Mouse (Mus musculus) MEL (cell line): ENCODE measurements around the gene Olfr168. TPM values are rescaled to one million over a fixed set of nuclear protein-coding genes. Genes with fewer than 3 reads are reported as not detected.

Experiments used
- polyA plus RNA-seq, 2 experiments: library from polyadenylated mRNA; stranded (reverse) in 1 of 2; unstranded in 1 of 2; fragments of >175 nt in 1 of 2; fragments of >200 nt in 1 of 2; gene quantifications; 2 replicates each; pipeline versions ENCODE4 v1.2.1 to v1.2.4; 2012; ENCODE audit warnings: low replicate concordance in 2 of 2, low read depth in 1 of 2; ENCODE audit not compliant: insufficient read length in 2 of 2, insufficient read depth in 1 of 2, missing spikeins in 1 of 2
- total RNA-seq: library from RNA; depleted of rRNA; stranded (reverse); fragments of 300-350 nt; gene quantifications from 2 replicates; pipeline ENCODE4 v1.2.3, GENCODE M21; 2012; rRNA removed

The Olfr168 gene
- total and polyA plus RNA-seq, 3 experiments, result not detected

Other genes starting within 250 kb of the Olfr168 start
- gene Olfr164, start 221.5 kb downstream of the Olfr168 start, total RNA-seq, result not detected in 2 replicates
- gene Olfr164, start 221.5 kb downstream of the Olfr168 start, polyA plus RNA-seq, result not detected
- not detected in 2 replicates for gene Olfr165, start 112.4 kb downstream of the Olfr168 start, total RNA-seq
- gene Olfr165, start 112.4 kb downstream of the Olfr168 start, polyA plus RNA-seq, result not detected
- gene Olfr166, start 51.9 kb downstream of the Olfr168 start, total RNA-seq, result not detected in 2 replicates
- not detected for gene Olfr166, start 51.9 kb downstream of the Olfr168 start, polyA plus RNA-seq
- not detected in 2 replicates for gene Olfr167, start 13.3 kb downstream of the Olfr168 start, total RNA-seq
- not detected for gene Olfr167, start 13.3 kb downstream of the Olfr168 start, polyA plus RNA-seq
- not detected in 2 replicates for gene Olfr169, start 36.3 kb upstream of the Olfr168 start, total RNA-seq
- not detected for gene Olfr169, start 36.3 kb upstream of the Olfr168 start, polyA plus RNA-seq
- not detected in 2 replicates for gene Olfr170, start 76.3 kb upstream of the Olfr168 start, total RNA-seq
- gene Olfr170, start 76.3 kb upstream of the Olfr168 start, polyA plus RNA-seq, result not detected
- gene Olfr171, start 94.4 kb upstream of the Olfr168 start, total RNA-seq, result not detected in 2 replicates
- gene Olfr171, start 94.4 kb upstream of the Olfr168 start, polyA plus RNA-seq, result not detected
- not detected in 2 replicates for gene Lamp3, start 170.8 kb upstream of the Olfr168 start, total RNA-seq
- gene Lamp3, start 170.8 kb upstream of the Olfr168 start, polyA plus RNA-seq, result under 1 TPM in 1 of 2 experiments, not detected in 1; 0.08 TPM
- not detected in 2 replicates for gene B3gnt5, start 224.7 kb upstream of the Olfr168 start, total RNA-seq
- not detected for gene B3gnt5, start 224.7 kb upstream of the Olfr168 start, polyA plus RNA-seq